Mouse (Mus musculus): ENCODE measurements around the gene Glb1l. TPM values are rescaled to one million over a fixed set of nuclear protein-coding genes. Genes with fewer than 3 reads are reported as not detected.

Gene Glb1l
- polyA plus RNA-seq, 1 experiment from 2014 or later, result 34.4 TPM

Small RNA genes within 50 kb of the gene (microRNA-seq; reads per million reads assigned to microRNA genes)
- not detected for gene Gm27943

Other genes with a start within 250 kb of the Glb1l start
- gene Nhej1, start 85.6 kb downstream of the Glb1l start, polyA plus RNA-seq (2014; fragmentation: Nextera tagmentation; extraction: Ambion mirVana), result 9.7 and 10.7 TPM in 2 replicates
- gene Slc23a3, start 76.9 kb downstream of the Glb1l start, polyA plus RNA-seq (2014; fragmentation: Nextera tagmentation; extraction: Ambion mirVana), result 0.84 and 2.4 TPM in 2 replicates
- gene Cnppd1, start 68.1 kb downstream of the Glb1l start, polyA plus RNA-seq (2014; fragmentation: Nextera tagmentation; extraction: Ambion mirVana), result 25.8 and 35.7 TPM in 2 replicates
- gene Retreg2, start 68.0 kb downstream of the Glb1l start, polyA plus RNA-seq (2014; fragmentation: Nextera tagmentation; extraction: Ambion mirVana), result 36.6 and 56.0 TPM in 2 replicates
- gene Zfand2b, start 42.2 kb downstream of the Glb1l start, polyA plus RNA-seq (2014; fragmentation: Nextera tagmentation; extraction: Ambion mirVana), result 39.6 and 40.0 TPM in 2 replicates
- gene Abcb6, start 30.4 kb downstream of the Glb1l start, polyA plus RNA-seq (2014; fragmentation: Nextera tagmentation; extraction: Ambion mirVana), result 19.4 and 23.8 TPM in 2 replicates
- gene Ankzf1, start 18.7 kb downstream of the Glb1l start, polyA plus RNA-seq (2014; fragmentation: Nextera tagmentation; extraction: Ambion mirVana), result 16.7 and 21.1 TPM in 2 replicates
- gene Atg9a, start 18.6 kb downstream of the Glb1l start, polyA plus RNA-seq (2014; fragmentation: Nextera tagmentation; extraction: Ambion mirVana), result 18.5 and 26.0 TPM in 2 replicates
- gene Stk16, start within 50 bp of the Glb1l start, polyA plus RNA-seq (2014; fragmentation: Nextera tagmentation; extraction: Ambion mirVana), result 125 and 129 TPM in 2 replicates
- 31.6 and 32.1 TPM in 2 replicates for gene Tuba4a, start 9.1 kb upstream of the Glb1l start, polyA plus RNA-seq (2014; fragmentation: Nextera tagmentation; extraction: Ambion mirVana)
- gene A630095N17Rik, start 21.3 kb upstream of the Glb1l start, polyA plus RNA-seq (2014; fragmentation: Nextera tagmentation; extraction: Ambion mirVana), result not detected in 2 replicates
- gene Dnajb2, start 25.6 kb upstream of the Glb1l start, polyA plus RNA-seq (2014; fragmentation: Nextera tagmentation; extraction: Ambion mirVana), result 13.2 and 14.4 TPM in 2 replicates
- gene Ptprn, start 53.7 kb upstream of the Glb1l start, polyA plus RNA-seq (2014; fragmentation: Nextera tagmentation; extraction: Ambion mirVana), result 0.08 TPM in 1 of 2 replicates, not detected in the other
- gene Resp18, start 67.6 kb upstream of the Glb1l start, polyA plus RNA-seq (2014; fragmentation: Nextera tagmentation; extraction: Ambion mirVana), result not detected in 2 replicates
- gene Dnpep, start 107.2 kb upstream of the Glb1l start, polyA plus RNA-seq (2014; fragmentation: Nextera tagmentation; extraction: Ambion mirVana), result 146 and 150 TPM in 2 replicates
- 41.5 and 51.6 TPM in 2 replicates for gene Des, start 149.5 kb upstream of the Glb1l start, polyA plus RNA-seq (2014; fragmentation: Nextera tagmentation; extraction: Ambion mirVana)
- gene Speg, start 164.5 kb upstream of the Glb1l start, polyA plus RNA-seq (2014; fragmentation: Nextera tagmentation; extraction: Ambion mirVana), result 39.6 and 43.5 TPM in 2 replicates
- gene Gmppa, start 225.1 kb upstream of the Glb1l start, polyA plus RNA-seq (2014; fragmentation: Nextera tagmentation; extraction: Ambion mirVana), result 65.2 and 67.6 TPM in 2 replicates
- 0.32 and 0.41 TPM in 2 replicates for gene Asic4, start 239.6 kb upstream of the Glb1l start, polyA plus RNA-seq (2014; fragmentation: Nextera tagmentation; extraction: Ambion mirVana)